Mouse (Mus musculus): ENCODE data around the gene Slc35e4.

GRCm38 (mm10) chr11:3895933-3896332 is 18.5 kb downstream of the Slc35e4 start:
- TF ChIP-seq POLR2A (IDR thresholded peaks at IDR 0.05; ENCODE audit: insufficient read length, low read depth) (no peak), POLR2AphosphoS2 (IDR thresholded peaks at IDR 0.05; ENCODE audit: insufficient read length, low read depth) (no peak), MAX (IDR thresholded peaks at IDR 0.05; ENCODE audit: low read depth) (no peak)

All from myocyte (in vitro differentiated cells).